Mouse (Mus musculus): ENCODE data around the gene Dpp6. TPM values are rescaled to one million over a fixed set of nuclear protein-coding genes. Genes with fewer than 3 reads are reported as not detected.

The Dpp6 gene
- total RNA-seq, 2 experiments from 2014 or later, result 5.0 to 7.1 TPM

DNA sequence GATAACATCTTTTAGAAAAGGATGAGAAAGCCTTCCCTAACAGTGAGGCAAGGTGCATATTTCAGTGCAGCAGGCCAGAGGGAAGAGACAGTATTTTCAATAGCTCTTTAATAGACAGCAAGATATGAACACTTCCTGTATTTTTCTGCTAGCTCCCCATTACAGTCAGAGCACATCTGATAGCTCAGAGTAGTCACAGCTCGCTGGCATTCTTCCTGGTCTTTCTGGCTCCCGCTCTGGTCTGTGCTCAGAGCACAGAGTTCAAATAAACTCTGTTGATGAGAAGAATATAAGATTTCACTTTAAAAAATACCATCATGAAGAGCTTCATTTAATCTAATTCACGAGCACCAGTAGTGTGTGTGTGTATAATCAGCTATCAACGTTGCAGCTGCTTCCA, 249.8 kb downstream of the Dpp6 start:
- DNase-seq, result no peak

- peak; percentile 63 for DNase-seq
Observed at GRCm38 (mm10) chr5:27075131-27075591, 258.2 kb downstream of the Dpp6 start.

DNA sequence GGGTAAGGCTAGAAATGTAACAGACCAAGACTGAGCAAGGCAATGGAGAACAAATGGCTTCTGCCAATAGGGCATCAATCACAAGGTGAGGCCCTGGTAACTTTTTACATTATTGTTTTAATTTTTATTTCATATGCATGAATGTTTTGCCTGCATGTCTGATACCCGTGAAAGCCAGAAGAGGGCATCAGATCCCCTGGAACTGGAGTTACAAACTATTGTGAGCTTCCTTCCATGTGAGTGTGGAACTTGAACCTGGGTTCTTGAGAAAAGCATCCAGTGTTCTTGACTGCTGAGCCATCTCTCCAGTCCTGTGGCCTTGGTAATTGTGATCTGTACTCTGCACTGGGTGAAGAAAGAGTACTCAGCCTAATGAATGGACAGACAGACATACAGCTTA, 259.0 kb downstream of the Dpp6 start:
- DNase-seq, result peak; percentile 6

GRCm38 (mm10) chr5:27077821-27078220, 260.8 kb downstream of the Dpp6 start:
- DNase-seq, result no peak

- no peak for DNase-seq
Observed at GRCm38 (mm10) chr5:27081275-27081674, 264.3 kb downstream of the Dpp6 start.

DNA sequence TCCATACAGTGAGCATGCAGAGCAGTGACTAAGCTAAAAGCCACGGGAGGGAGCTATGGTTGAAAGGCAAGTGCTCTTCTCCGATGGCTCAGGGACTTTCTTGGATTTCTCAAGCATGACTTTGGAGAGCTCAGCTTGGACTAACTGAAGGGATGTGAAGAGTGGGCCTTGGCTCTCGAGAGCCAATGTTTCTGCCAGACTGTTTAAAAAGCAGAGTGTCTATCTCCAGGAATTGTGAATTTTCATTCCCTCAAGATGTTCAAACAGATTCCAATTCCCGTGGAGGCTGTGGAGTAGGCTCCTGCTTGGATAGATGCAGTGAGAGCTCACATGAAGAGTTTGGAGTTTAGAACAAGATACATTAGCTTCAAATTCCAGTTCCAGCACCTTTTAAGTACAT, 266.8 kb downstream of the Dpp6 start:
- no peak for DNase-seq

- DNase-seq, result no peak
Observed at GRCm38 (mm10) chr5:27108221-27108620, 291.2 kb downstream of the Dpp6 start.

GRCm38 (mm10) chr5:27122479-27122878, 305.5 kb downstream of the Dpp6 start:
- DNase-seq, result no peak

DNA sequence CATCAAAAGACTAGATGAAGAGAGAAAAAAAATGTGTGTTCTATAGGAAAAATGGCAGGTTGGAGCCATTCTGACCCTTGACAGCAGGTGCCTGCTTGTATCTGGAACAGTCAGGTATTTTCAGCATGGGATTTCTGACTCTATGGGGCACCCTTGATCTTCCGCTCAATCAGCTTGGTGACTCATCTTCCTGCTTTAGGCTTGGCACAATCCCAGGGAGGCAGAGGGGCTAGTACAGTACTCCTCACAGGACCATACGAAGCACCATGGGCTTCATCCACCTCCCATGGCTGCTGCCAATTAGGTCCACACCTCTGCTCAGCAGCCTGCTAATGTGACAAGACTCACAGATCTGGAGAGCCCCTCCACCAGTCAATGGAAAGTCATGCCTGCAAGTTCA, 305.9 kb downstream of the Dpp6 start:
- peak; percentile 3 for DNase-seq

GRCm38 (mm10) chr5:27126034-27126433, 309.0 kb downstream of the Dpp6 start:
- DNase-seq, result no peak

DNA sequence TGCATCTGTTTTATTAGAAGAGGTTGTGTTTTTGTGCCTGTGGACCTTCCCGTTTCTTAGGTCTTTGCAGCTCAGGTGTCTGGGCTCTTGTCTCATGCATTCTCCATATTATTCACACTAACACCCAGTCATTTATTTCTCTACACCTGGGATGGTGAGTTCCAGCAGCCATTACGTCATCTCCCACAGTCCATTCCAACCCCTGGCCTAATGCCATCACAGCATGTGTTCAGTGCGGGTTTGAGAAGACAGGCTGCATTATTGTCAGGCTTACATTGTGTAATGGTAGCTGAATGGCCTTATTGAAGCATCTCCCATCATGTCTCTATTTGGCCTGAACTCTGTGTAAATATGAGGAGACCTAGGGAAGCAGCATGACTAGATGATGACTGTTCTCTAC, 316.2 kb downstream of the Dpp6 start:
- no peak for DNase-seq

- DNase-seq, result no peak
Observed at GRCm38 (mm10) chr5:27134436-27135005, 317.5 kb downstream of the Dpp6 start.

DNA sequence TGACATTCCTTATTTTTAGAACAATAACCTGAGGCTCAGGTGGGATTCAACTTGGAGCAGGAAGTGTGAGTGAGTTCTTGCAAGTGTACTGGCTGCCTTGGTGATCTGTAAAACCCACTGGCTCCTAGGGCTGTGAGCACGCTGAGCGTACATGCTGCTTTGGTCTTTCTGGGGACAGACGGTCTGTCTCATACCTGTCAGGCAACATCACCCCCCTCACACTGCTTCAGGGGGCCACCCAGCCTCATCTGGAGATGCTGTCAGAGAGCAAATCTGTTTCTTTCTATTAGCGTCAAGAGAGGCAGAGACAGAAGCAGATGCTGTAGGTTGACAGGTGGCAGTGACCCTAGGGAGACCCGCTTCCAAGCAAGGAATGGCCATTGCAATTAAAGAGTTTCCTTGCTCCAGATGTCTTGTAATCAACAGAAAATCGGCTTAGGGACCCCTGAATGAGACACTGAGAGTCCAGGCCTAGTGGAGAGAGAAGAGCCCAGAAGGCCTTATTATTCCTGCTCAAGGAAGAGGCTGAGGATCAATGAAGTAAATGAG, 330.5 kb downstream of the Dpp6 start:
- no peak for DNase-seq

- DNase-seq, result no peak
Observed at GRCm38 (mm10) chr5:27151017-27151416, 334.0 kb downstream of the Dpp6 start.

DNA sequence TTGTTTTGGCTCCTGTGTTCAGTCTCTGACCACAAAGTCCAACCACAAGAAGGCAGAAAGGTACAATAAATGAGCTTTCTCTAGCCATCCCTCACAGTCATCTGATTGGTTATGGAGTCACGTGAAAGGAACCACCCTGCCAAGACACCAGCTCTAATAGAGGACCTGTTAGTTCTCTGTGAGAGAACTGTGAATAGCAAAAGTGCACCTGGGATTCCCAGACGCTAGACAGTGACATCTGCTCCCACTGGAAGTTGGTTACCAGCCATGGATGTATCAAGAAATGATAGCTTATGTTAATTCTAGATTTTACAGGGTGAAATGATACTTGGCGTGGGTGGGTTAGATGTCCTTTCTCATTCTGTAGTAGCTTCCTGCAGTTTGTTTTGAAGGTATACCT, 338.7 kb downstream of the Dpp6 start:
- DNase-seq, result no peak

GRCm38 (mm10) chr5:27156366-27156765, 339.4 kb downstream of the Dpp6 start:
- DNase-seq, result no peak

DNA sequence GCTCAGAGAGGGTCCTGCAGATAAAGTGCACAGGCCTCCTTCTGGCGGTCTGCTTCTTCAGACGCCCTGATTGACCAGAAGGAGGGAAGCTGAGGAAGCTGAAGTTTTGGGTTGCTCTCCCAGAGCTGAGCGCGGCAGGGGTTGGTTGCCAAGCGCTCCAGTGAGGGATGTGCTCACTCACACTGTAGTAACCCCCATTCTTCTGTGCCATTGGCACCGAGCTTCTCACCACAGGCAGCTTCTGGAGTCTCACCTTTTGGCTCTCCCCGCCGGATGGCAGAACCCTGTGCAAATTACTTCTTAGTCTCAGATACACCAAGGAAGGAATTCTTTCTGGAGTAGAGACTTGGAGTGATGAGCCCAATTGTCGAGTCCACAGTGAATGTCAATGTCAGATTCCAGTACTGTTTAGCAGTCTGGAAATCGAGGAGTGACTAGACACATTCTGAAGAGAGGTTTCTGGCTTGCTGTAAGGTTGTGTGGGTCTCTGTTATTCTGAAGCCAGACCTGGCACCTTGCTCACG, 344.2 kb downstream of the Dpp6 start:
- no peak for DNase-seq

DNA sequence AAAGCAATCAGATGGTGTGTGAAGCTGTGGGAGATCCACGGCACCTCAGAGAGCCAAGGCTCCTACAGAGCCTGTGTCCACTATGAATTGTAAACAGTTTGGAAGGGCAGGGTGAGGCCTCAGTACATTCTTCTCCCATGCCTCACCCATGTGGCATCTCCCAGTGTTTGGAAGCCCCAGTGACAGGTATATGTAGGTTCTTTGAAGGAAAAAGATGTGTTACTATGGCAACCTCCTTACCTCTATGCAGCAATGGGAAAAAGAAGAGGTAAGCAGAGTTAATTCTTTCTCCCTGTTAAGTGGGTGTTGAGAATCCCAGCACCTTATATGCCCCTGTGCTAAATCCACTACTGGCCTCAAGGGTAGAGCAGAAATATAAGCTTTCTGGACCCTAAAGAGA, 351.5 kb downstream of the Dpp6 start:
- DNase-seq, result no peak

GRCm38 (mm10) chr5:27184963-27185362, 368.0 kb downstream of the Dpp6 start:
- DNase-seq, result no peak

DNA sequence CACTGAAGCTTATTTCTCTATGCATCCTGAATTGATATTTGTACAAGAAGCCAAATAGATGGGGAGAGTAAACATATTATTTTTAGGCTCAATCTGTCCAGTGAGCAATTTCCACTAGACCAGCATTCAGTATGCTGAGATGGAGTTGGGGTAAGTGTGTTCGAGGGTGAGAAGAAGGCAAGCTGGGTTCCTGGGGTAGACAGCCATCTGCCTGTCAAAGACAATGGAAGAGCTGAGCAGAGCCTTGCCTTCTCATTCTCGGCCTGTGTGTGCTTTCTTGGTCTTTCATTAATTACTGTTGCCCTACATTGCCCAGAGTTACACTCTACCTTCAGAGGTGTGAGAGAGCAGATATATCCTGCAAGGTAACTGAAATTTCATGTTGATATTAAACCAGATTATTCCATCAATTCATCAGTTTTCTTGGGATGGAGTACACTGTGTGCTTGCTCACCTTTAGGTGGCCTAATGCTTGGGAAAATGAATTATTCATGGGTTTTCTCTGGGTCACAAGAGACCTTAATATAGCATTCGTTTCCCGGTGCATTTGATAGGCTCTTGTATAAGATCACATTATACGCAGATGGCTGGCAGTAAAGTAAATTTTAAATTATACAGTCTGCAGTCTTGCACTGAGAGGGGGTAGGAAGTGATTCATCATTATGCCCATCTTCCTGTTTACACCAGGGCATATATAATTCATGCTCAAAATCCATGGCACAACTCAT, 374.4 kb downstream of the Dpp6 start:
- no peak for DNase-seq

DNA sequence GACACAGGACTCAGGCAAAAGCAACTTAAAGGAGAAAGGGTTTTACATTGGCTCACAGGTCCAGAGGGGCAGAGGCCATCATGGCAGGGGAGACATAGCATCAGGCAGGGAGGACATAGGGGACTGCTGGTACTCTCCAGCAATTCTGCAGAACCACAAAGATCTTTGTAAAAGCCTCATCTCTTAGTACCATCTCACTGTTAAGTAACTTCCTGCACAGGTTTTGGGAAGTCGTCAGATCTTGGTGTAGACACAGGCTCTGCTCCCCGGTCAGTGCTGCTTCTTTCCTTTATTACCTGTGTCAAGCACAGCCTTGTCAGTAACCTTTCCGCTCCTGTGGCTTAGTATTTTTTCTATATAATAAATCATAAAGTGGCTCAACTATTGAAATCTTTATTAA, 377.2 kb downstream of the Dpp6 start:
- no peak for DNase-seq

- no peak for DNase-seq
Observed at GRCm38 (mm10) chr5:27194975-27195374, 378.0 kb downstream of the Dpp6 start.

GRCm38 (mm10) chr5:27200581-27201341, 383.8 kb downstream of the Dpp6 start:
- DNase-seq, result no peak

All from adrenal gland, postnatal 10 days (tissue).